Mouse (Mus musculus): ENCODE data around the gene Gm27029.

DNA sequence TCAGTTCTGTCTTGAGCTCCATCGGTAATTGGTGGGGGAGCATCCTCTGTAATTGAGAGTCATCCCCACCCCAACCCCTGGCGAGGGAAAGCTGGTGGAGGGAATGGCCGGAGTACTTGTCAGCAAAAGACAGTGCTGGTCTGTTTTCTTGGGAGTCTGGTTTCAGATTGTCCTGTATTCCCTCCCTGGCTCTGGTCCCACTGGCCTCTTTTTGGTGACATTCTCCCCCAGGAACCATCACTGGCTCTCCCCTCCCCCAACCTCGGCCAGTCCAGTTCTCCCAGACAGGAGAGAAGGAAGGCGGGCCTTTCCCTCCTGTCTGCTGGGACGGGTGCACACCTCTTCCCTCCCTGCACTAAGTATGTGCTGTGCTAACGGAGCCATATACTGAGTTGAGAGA lies 47.7 kb upstream of the Gm27029 start:
- TF ChIP-seq CTCF (IDR thresholded peaks at IDR 0.05; ENCODE audit: low read depth, low read length) (no peak), POLR2A (IDR thresholded peaks at IDR 0.05; ENCODE audit: insufficient read depth, low read length) (no peak)

Data from ES-Bruce4 (cell line).